Mouse (Mus musculus) frontal cortex, postnatal 25 days (tissue): ENCODE measurements around the gene Bmpr2.

Source experiments
- DNase-seq, 2 experiments: peaks; one replicate each; pipeline ENCODE4 v3.0.0; 2022; ENCODE audit warnings: low spot score in 2 of 2

Gene Bmpr2

DNA sequence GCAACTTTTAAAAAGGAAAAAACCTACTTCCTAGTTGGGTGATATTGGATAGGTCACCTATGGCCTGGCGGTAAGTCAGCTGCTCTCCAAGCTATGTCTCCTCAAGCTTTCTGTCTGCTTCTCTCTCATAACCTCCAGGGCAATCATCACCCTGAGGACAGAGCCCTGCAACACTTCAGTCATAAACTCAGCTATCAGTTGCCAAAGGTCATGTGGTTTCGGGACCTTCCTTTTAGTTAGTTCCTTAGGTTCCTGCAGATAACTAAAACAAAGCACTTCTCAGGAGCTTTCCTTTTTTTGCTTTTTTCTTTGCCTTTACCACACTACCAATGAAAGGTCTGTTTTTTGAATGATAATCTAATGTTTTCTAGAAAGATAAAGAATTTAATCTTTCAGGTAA lies 136.5 kb downstream of the Bmpr2 start:
- no peak for DNase-seq

DNA sequence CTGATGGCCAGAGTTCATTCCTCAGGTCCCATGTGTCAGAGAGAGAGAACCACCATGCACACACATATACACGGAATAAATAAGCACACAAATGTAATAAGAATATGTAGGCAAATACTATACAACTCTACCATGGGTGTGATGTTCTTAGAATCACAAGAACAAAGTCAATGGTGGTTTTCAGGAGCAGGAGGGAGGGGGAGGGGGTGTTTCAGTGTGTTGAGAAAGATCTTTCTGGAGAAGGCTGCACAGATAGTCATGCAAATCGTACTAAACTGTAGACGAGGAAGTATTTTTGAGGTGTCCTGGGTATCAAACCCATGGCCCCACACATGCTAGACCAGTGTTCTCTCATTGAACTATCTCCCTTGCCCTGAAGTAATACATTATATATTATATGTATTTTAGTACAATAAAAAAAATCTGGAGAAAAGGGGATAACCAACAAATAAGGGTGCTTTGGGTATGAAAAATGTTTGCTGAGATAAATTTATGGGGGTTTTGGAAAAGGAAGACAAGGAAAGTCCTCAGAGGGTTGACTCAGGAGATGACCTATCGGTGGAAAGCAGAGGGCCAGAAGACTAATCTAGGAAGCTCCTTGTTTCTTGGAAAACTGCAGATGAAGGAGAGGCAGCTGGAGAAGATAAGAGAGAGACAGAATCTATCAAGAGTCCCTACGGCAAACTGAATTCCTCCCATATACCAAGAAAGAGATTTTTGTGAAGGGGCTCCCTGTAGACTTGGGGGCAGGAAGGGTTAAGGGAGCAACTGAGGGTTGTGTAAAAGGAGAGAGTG lies 138.1 kb downstream of the Bmpr2 start:
- DNase-seq, result no peak

DNA sequence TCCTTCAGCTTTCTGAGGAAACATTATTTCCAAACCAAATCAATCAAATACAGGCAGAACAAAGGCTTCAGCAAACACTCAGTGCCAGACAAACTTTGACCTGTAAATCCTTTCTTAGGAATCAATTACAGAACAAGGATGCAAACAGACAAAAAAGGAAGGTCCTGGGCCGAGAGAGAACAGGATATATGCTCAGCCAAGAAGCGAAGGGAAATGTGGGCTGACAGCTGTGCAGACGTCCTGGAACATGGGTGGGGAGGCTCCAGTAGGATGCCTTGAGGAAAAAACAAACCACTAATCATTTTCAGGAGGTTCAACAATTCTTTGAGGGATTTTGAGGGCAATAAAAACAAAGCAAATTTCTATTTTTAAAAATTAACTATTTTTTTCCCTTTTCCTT lies 139.4 kb downstream of the Bmpr2 start:
- no peak for DNase-seq

DNA sequence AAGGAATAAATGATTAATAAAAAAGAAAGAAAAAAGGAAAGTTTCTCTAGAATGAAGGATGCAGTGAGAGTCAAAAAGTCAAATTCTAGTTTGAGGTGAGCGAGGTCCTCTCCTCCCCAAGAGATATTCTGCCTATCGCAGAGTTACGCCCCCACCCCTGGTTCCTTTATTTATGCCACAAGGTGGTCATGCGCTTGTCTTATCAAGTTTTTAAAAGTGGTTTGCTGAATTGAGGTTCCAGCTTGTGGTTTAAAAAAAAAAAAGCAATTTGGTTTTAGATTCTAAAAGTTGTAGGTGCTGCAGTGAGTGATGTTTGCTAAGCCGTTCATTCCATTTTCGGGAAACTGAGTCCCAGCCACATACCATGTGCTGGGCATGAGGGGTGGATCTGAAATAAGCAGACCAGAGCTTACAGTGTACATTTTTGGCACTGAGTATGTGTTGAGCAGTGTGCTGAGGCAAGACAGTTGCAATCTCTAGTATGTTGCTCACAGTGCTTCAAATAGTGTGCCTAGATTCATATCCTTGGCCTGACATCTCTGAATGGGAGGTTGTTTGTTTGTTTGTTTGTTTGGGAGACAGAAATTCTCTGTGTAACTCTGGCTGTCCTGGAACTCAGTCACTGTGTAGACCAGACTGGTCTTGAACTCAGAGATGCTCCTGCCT lies 141.6 kb downstream of the Bmpr2 start:
- DNase-seq, result no peak

DNA sequence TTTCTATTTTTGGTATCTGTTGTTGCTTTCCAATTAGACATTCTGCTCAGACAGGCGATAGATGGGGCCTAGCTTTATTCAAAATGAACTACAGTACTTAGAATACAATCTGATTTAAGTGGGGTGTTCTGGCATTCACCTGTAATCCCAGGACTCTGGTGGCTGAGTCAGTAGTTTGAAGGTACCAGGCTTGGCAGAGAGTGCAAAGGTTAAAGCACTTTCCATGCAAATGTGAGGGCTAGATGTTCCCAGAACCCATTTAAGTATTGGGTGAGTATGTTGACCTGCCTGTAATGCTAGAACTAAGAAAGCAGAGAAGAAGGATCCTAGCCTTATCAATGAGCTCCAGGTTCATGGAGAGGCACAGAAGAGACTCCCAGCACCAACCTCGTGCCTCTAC lies 142.7 kb downstream of the Bmpr2 start:
- DNase-seq, result no peak

DNA sequence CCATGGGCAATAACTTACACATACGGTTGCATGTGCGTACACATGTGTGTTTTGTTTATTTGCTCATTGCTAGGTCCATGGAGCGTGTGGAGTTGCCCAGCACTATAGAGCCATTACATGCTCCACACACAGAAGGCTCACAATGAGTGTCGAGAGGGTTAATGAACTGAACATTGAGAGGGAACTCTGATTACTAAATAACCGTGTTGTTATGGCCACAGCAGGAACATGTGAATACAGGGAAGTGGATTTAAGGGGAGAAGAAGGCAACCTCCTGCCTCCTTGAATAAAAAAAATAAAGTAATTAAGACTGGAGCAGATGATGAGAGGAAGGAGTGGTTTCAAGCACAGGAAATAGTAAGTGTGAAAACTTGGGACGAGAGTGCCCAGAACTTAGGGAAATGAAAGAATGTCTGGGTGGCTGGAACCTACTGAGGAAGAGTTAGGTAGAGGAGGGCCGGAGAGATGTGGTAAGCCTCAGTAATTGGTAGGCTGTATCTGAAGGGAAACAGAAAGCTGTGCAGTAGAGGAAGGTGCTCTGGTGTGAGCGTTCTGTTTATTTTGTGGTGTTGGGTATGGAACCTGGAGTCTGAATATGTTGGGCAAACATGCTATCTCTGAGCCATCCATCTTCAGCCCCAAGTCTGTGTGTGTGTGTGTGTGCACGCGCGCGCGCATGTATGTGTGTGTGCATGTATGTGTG lies 143.8 kb downstream of the Bmpr2 start:
- no peak for DNase-seq

DNA sequence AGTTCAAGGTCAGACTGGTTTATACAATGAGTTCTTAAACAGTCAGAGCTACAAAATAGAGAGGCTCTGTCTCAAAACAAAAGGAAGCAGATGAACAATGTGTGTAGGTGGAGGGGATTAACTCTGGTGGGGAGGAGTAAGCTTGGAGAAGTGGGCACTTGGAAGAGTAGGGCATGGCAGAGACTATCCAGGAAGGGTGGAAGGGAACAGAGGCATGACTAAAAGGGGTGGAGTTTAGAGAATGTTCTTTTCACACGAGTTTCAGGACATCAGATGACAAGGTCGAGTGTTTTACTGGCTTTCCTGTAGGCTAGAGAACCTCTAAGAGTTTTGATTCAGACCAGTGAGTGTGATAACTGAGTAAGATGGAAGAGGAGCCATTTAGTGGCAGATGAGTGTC lies 144.5 kb downstream of the Bmpr2 start:
- DNase-seq, result no peak

DNA sequence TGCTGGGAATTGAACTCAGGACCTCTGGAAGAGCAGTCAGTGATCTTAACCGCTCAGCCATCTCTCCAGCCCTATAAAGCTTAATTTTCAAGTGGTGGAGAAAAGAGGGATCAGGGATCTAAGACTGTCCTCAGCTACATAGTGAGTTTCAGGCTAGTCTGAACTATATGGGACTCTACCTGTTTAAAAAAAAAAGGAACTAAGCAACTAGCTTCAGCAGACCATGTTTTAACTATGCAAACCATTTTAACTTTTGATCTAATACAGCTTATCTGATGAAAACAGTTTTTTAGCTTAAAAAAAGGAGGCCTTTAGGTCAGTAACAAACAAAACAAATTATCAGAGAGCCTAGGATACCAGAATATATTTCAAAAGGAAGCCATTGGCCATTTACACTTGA lies 147.7 kb downstream of the Bmpr2 start:
- no peak for DNase-seq

DNA sequence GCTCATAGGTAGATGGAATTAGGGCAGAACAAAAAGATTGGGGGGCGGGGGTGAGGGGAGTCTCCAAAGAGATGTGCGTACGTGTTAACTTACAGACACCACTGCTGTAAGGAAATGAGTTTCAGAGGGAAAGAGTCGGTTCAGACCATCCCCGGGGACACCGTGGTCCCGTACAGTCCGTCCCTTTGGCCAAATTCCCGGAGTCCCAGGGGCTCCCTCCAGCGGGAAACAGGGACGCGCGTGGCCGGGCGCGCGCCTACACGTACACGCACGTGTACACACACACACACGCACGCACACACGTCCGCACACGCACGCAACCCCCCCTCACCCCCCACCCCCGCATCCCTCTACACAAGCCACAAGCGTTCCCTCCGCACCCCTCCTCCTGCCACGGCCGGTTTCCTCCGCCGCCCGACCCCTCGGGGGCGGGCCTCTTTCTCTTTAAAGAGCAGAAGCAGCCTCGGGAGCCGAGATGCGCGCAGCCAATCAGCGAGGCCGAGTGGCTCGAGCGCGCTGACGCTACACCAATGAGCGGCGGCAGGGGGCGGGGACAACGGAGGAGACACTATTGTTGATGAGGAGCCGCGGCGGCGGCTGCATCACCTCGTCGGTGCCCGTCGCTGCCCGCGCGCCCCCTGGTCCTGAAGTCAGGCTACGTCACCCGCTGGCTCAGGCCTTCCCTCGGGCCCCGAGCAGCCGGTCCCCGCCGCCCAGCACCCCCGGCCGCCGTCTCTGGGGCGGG lies 149.4 kb downstream of the Bmpr2 start, which contains the start of gene Fam117b:
TSS of gene Fam117b (plus strand) at position 594 of the 745 bp plus-strand sequence.
- peak; percentile 96 to 97 for DNase-seq

DNA sequence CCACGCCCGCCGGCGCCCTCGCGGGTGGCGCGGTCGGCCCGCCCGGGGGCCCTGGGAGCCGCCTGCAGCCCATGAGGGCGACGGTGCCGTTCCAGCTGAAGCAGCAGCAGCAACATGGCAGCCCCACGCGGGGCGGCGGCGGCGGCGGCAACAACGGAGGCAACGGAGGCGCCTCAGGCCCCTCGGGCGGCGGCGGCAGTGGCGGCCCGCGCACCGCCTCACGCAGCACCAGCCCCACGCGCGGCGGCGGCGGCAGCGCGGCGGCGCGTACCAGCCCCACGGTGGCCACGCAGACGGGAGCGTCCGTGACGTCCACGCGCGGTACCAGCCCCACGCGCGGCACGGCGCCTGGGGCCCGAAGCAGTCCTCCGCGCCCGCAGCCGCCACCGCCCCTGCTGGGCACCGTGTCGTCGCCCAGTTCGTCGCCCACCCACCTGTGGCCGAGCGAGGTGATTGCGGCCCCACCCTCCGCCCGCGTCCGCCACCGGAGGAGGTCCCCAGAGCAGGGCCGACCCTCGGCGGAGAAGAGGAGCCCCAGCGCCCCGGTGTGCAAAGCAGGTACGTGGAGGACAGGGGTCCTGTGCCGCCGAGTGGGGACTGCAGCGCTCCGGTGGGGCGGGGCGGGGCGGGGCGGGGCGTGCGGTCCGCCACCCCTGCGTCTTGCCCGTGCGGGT lies 150.1 kb downstream of the Bmpr2 start:
- DNase-seq, result peak; percentile 45 to 50

DNA sequence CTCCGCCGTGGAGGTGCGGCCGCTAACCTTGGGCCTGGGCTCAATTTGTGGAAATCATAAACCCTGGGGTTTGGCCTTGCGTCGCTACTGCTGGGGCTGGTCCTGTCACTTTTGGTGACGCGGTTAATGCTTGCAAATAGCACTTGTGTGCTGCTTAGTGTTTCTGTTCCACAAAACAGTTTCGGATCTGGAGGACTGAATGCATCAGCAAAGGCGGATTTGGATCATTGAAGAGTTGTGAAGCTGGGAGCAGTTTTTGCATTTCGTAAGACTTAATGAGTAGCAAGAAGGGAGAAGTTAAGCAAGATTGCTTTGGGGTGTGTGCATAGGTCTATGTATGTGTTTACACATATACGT lies 150.6 kb downstream of the Bmpr2 start:
- peak in 1 of 2 experiments; percentile 10 for DNase-seq

DNA sequence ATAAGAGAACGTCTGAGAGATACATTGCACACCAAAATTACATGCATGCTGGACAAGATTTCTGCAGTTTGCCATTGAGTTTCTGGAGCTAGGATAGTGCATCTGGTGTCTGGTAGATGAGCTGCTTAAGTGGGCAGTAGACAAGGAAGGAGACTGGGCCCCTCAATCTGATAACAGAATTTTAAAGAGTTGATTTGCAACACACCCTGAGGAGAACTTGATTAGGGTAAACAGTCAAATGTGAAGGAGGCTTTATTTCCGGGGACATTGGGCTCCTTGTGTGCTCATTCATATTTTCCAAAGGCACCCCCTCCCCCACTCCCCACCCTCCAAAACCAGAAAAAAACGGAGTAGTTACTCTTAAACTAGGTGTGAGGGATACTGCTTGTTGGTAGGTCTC lies 151.6 kb downstream of the Bmpr2 start:
- DNase-seq, result no peak

DNA sequence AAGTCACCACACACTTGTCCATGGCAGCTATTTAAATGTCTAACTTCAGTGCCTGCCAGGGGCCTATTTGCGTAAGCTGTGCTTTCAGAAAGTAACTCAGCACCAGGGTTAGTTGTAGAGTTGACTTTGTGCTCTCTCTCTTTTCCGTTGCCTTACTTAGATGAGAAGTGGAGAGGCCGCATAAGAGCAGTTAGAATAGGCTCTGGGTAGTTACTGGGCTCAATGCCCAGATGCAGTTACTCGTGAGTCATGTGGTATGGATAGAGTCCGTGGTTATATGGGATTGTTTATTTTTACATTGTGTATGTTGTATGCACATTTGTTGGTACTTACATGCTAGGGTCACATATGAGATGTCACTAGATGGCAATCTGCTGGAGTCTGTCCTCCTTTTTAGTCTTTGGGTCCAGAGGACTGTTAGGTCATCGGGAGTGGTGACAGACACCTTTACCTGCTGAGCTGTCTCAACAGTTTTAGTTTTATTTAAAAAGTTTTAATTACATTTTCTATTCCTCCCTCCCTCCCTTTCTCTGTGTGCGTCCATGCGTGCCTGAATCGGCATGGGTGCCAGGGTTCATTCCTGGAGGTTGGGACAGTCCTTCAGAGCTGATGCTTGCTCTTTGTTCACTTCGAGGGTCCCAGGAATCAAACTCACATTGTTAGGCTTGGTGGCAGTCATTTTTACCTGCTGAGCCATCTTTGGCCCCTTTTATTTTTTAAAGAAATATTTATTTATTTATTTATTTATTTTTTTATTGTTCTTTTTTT lies 152.8 kb downstream of the Bmpr2 start:
- no peak for DNase-seq

DNA sequence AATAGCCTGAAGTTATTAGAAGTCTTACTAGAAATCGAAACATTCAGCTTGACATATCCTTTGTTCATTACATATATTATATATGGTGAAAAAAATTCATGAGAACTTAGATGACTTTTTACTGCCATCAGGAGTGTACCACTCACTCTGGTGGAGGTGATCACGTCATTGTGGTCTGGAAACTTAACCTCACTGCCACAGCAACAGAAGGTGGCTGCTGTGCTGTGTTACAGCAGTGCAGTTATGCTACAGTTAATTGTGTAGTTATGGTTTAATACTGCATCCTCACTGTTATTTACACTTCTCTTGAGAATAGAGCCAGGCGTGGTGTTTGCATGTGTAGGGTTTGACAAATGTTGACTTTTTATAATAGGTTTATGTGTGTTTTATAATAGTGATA lies 154.2 kb downstream of the Bmpr2 start:
- no peak for DNase-seq

DNA sequence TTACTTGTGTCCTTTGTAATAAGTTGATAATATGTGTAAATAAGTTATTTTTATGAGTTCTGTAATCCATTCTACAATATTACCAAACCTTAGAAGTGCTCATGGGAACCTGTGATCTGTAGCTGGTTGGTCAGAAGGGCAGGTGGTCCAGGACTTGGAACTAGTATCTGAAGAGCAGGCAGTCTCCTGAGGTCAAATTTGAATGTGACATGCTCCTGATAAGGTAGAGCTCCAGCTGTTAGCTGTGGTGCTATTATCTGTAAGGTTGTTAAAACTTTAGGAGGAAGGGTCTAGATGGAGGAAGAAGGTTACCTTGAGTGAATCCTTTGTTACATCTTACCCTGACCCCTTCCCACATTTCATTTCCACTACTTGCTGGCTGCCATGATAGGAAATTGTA lies 154.9 kb downstream of the Bmpr2 start:
- DNase-seq, result no peak

DNA sequence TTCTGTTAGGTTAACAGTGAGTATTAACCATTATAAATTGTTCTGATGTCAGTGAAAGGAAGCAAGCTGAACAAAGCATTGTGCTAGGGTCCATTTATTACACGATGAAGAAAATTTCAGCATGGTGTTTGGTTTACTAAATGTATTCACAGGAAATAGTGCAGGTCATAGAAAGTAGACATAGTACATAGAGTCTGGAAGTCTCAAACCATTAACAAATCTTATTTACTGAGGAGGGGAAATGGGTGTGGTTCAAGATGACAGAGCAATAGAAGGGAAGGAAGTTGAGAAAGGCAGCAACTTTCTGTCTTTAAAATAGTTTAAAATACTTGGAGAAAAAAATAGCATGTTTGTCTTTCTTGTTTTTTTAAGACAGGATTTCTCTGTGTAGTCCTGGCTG lies 160.0 kb downstream of the Bmpr2 start:
- DNase-seq, result no peak

DNA sequence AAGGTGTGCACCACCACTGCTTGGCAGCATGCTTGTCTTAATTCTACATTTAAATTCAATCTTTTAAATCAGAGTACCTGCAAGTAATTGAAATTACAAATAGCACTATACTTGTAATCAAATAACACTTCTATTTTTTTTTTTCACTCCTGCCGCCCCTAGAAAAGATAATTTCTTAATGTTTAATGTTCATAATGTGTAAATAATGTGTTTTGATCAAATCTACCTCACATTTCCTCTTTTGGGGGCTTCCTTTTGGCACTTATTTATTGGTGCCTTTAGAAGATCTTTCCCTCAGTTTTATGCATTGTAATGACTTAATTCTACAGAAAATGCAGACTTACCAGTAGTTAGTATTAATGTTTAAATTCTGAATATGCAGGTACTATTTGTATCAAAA lies 160.5 kb downstream of the Bmpr2 start:
- DNase-seq, result no peak

DNA sequence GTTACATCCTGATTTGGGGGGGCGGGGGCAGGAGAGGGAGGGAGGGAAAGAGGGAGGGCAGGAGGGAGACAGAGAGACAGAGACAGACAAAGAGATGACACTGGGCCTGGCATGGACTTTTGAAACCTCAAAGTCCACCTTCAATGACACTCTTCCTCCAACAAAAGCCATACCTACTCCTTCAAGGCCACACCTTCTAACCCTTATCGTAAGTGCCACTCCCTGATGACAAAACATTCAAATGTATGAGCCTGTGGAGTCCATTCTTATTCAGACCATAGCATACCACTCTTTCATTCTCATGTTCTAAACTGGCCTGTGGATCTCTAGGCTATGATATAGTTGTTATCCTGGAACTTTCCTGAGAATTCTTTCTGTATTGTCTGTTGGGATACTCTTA lies 161.2 kb downstream of the Bmpr2 start:
- no peak for DNase-seq

DNA sequence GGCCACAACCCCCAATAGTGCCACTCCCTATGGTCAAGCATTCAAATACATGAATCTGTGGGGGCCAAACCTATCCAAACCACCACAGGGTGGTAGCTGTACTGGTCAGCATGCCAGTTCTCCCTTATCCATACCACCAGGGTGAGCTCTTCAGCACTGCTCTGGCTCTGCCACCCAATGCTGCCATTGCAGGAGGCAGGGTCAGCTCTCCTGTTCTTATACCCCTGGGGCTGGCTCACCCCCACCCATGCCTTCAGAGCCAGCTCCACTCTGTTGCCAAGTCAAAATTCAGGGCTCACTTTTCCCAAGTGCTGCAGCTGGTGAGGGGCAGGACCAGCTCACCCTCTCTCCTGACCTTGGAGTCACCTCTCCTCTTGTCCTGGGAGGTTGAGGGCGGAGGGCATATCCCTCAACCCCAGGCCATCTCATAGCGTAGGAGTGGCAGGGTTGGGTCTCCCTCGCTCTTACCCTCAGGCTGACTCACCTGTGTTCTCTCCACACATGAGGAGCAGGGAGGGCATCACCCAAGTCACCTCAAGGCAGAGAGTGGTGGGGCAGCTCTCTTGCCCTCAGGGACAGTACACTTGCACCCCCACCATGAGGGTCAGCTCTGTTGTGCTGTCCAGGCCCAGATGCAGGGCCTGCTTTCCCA lies 162.9 kb downstream of the Bmpr2 start:
- DNase-seq, result no peak

DNA sequence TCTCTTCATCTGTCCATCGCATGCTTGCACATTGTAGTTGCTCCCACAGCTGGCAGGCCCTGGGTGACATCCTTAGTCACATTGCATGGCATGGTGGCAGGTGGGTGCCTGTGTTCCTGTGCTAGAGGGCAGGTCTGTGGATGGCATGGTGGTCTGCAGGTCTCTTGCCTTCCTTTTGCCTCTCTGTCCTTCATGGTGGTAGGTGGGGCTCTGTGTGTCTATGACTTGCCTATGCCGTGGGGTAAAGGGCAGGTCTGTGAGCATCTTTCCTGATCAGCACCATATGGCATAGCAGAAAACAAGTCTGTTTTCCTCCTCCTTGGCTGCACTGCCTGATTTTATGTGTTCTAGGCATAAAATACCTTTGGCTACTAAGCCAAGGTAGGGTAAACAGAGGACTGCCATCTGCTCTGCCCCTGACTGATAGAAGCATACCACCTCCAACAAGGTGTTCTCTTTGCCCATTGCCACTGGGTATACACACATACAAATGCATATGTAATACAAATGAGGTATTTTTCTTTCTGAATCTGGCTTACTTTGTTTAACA lies 164.0 kb downstream of the Bmpr2 start:
- no peak for DNase-seq
